Mouse (Mus musculus) ES-E14 (cell line): ENCODE results near the gene Pdzd3. TPM values are rescaled to one million over a fixed set of nuclear protein-coding genes. Genes with fewer than 3 reads are reported as not detected.

Source experiments
- DNase-seq: peaks from one replicate; pipeline ENCODE4 v3.0.0-alpha.2; 2013; ENCODE audit warnings: low read depth, low spot score
- H3K27ac ChIP-seq: 2 replicates; pipeline ENCODE4 v1.5.1; 2012; ENCODE audit warnings: low read depth, mild to moderate bottlenecking, low read length, moderate library complexity, mixed read lengths; ENCODE audit not compliant: poor library complexity, insufficient read depth, severe bottlenecking
- H3K36me3 ChIP-seq: 2 replicates; pipeline ENCODE4 v1.6.1; 2012; ENCODE audit warnings: mild to moderate bottlenecking, low read length, moderate library complexity, mixed read lengths; ENCODE audit not compliant: control insufficient read depth, poor library complexity, insufficient read depth, severe bottlenecking
- H3K4me1 ChIP-seq, 2 experiments: fragments of 150-350 bp in 1 of 2; sonication (generic) in 1 of 2; 2 replicates each; pipeline ENCODE4 v1.6.1; 2012; ENCODE audit warnings: low read length in 2 of 2, mild to moderate bottlenecking in 1 of 2, mixed read lengths in 1 of 2; ENCODE audit not compliant: control insufficient read depth in 2 of 2, insufficient read depth in 2 of 2, poor library complexity in 1 of 2
- H3K4me3 ChIP-seq, 2 experiments: fragments of 150-350 bp in 1 of 2; sonication (generic) in 1 of 2; 2 replicates each; pipeline ENCODE4 v1.5.1; 2012; ENCODE audit warnings: low read length in 2 of 2, low read depth in 1 of 2, mild to moderate bottlenecking in 1 of 2, mixed read lengths in 1 of 2; ENCODE audit not compliant: insufficient read depth in 1 of 2, poor library complexity in 1 of 2, severe bottlenecking in 1 of 2
- H3K9ac ChIP-seq: 2 replicates; pipeline ENCODE4 v1.6.1; 2012; ENCODE audit warnings: low read depth, mild to moderate bottlenecking, low read length, mixed read lengths; ENCODE audit not compliant: poor library complexity, insufficient read depth, severe bottlenecking
- H3K9me3 ChIP-seq: fragments of 150-350 bp; sonication (generic); 2 replicates; pipeline ENCODE4 v1.6.1; 2012; ENCODE audit warnings: low read depth, mild to moderate bottlenecking, low read length; ENCODE audit not compliant: control insufficient read depth, insufficient read depth
- CHD2 ChIP-seq: IDR thresholded peaks from 2 replicates; pipeline ENCODE4 v1.6.1; 2014; ENCODE audit warnings: mild to moderate bottlenecking, low read depth, low read length, inconsistent platforms
- HCFC1 ChIP-seq: IDR thresholded peaks from 2 replicates; pipeline ENCODE4 v1.6.1; 2012; ENCODE audit warnings: low read length, inconsistent platforms, borderline replicate concordance; ENCODE audit not compliant: insufficient read depth
- MAFK ChIP-seq: IDR thresholded peaks from 2 replicates; pipeline ENCODE4 v1.6.1; 2014; ENCODE audit warnings: mild to moderate bottlenecking, low read depth, low read length, inconsistent platforms; ENCODE audit not compliant: insufficient read depth
- ZC3H11A ChIP-seq: IDR thresholded peaks from 2 replicates; pipeline ENCODE4 v1.6.1; 2012; ENCODE audit warnings: low read depth, mild to moderate bottlenecking, inconsistent platforms, low read length, borderline replicate concordance
- ZNF384 ChIP-seq: IDR thresholded peaks from 2 replicates; pipeline ENCODE4 v1.6.1; 2012; ENCODE audit warnings: low read depth, low read length, inconsistent platforms
- in situ Hi-C, 2 experiments: fragments of 600-800 bp; cut with MboI; formaldehyde crosslinking; loops; one replicate each; pipeline ENCODE4 v1.15.1; 2025; ENCODE audit warnings: low sequenced_read_pairs in 2 of 2, inconsistent platforms in 1 of 2; ENCODE audit not compliant: unreplicated experiment in 2 of 2
- total RNA-seq: library from RNA; depleted of rRNA; stranded (reverse); fragments of 300-350 nt; gene quantifications from 2 replicates; pipeline ENCODE4 v1.2.3, GENCODE M21; 2012

The Pdzd3 gene
- total RNA-seq, 1 experiment = 1.1 TPM

DNA sequence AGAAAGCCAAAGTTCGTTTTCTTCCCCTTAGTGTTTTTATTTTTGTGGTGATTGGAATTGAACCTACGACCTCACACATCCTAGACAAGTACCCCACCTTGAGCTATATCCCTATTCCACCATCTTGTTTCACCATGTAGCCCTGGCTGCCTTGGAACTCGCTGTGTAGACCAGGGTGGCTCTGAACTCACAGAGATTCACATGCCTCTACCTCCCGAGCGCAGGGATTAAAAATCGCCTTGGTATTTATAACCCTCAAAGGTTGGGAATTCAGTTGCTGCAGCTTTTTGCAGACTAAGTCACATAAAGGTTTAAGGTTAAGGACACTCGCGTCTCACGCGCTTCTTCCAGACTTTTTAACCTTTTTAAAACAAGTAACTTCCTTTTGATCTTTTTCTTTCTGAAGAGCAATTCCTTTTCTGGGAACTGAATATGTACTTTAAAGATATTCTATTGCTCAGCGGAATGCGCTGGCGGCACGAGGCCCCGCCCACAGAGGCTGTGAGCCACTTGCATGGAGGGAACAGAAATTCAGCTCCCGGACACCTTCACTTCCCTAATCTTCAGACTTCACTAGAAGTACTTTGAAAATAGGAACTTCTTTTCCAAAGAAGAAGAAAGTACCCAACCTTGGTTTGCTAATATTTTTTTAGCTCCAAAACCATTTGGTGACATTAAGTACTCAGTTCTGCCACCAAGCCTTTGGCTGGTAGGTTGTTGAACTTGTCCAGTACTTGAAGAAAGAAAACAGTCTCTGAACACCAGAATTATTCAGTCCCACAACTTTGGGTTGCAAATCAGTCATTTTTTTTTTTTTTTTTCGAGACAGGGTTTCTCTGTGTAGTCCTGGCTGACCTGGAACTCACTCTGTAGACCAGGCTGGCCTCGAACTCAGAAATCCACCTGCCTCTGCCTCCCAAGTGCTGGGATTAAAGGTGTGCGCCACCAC lies 16.5 kb downstream of the Pdzd3 start:
- in situ Hi-C loops = no loop called here
- H3K36me3 ChIP-seq = no peaks in the 10 kb centered on the region
- DNase-seq = peak; percentile 40
- peak overlapping the region; percentile 29; the same call in 1 of the 2 replicates for H3K27ac ChIP-seq
- H3K4me3 ChIP-seq = peak overlapping the region; percentile 63 to 73
- no peaks in the 10 kb centered on the region for H3K9me3 ChIP-seq
- H3K4me1 ChIP-seq = peaks cover 2 to 4% of the 10 kb centered on the region in 2 experiments; a peak in 2 of 4 replicates
- peak overlapping the region; percentile 72 for H3K9ac ChIP-seq
- TF ChIP-seq ZNF384 (no peak), MAFK (0 out of 2 replicates have a peak, but pooled peaks have one; percentile 4)

DNA sequence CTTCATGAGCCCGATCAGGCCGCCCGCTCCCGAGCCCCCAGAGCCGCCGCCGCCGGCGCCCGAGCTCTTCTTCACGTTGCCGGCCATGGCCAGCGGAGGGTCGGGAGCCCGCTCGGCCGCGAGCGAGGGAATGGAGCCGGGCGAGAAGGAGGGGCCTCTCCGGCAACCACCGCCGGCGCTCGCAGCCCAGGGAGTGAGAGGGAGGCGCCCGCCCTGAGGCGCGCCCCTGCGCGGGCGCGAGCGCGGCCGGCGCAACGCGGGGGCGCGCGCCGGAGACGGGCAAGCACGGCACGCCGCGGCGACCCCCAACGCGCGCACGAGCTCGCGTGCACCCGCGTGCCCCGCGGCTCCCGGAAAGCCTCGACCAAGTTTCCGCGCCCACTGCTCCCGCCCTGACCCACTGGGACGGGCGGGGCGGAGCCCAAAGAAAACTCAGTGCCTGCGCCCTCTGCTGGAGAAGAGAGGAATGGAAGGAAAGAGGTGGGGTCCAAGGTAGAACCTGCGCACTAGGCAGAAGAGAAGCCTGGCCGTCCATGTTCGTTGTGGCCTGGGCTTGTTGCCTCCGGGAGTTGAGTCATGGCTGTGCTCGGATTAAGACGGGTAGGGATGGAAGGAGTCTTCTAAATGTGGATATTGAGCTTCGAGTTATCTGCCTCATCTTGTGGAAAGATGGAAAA lies 17.3 kb downstream of the Pdzd3 start, which contains the start of gene Cbl:
Gene Cbl, minus strand, starts transcription at position 248 of the 677 bp plus-strand sequence.
- Histone ChIP-seq H3K27ac (peak within 1 kb of the TSS; percentile 74), H3K4me1 (peaks cover 2 to 4% of the 10 kb centered on the region in 2 experiments; a peak in 2 of 4 replicates), H3K36me3 (no peaks in the 10 kb centered on the region), H3K4me3 (peak within 1 kb of the TSS; percentile 80 to 92), H3K9ac (peak within 1 kb of the TSS; percentile 92), H3K9me3 (no peaks in the 10 kb centered on the region)
- DNase-seq = peak; percentile 98
- TF ChIP-seq CHD2 (no peak), HCFC1 (peak; percentile 80; the same call in 1 of the 2 replicates), MAFK (0 out of 2 replicates have a peak, but pooled peaks have one; percentile 26)
- in situ Hi-C loops = no loop called here

DNA sequence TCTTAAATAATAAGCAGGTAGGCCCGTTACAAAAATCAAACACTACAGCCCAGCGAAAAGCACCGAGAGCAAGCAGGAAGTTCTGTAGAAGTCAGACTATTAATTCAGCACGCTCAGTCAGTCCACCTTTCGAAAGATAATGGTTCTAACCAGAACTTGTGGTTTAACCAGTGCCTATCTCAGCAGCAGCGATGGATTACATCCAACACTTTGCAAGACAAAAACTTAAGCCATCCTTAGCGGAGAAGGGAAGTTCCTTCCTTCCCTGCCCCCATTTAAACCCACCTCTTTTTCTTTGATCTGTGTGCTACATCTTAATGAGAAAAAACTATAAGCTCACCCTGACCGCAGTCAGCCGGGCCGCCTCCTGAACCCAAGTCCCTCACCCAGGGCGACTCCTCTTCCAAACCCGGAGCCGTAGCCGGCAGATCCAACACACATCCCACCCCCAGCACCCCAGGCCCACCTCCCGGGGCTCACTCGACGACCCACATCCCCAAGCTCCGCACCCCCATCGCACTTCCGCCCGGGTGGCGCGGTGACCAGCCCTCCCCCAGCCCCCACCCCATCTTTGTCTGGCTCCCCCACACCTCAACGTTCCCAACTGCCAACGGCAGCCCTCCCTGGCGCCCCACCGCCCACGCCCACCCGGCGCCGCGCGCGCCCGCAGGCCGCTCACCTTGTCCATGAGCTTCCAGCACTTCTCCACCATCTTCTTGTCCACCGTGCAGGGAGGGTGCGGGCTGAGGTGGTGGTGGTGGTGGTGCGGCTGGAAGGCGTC lies 18.1 kb downstream of the Pdzd3 start:
- DNase-seq = peak; percentile 25
- TF ChIP-seq HCFC1 (0 out of 2 replicates have a peak, but pooled peaks have one; percentile 32), CHD2 (no peak)

DNA sequence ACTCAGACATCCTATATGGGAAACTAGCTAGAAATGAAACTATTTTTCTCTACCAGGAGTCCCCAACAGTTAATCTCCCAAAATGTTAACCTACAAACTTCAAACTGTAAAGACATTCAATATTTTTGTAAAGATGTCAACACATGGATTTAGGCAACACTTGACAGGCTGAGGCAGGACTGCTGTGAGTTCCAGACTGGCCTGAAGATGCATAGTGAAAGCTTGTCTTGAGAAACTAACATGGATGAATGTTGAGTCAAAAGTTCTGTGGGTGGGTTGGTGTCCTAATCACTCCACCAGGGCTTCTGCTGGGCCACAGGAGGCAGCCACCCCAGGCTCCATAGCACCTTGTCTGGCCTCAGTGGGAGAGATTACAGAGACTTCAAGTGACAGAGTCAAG lies 19.7 kb downstream of the Pdzd3 start:
- TF ChIP-seq CHD2 (no peak), HCFC1 (no peak), ZNF384 (no peak), MAFK (no peak), ZC3H11A (no peak)
- H3K27ac ChIP-seq = no peak overlapping the region
- no peak overlapping the region for H3K9ac ChIP-seq
- H3K4me1 ChIP-seq = peaks cover 2 to 4% of the 10 kb centered on the region in 2 experiments; a peak in 2 of 4 replicates
- no peak overlapping the region for H3K4me3 ChIP-seq
- DNase-seq = no peak
- H3K36me3 ChIP-seq = peaks cover 2% of the 10 kb centered on the region; the same call in 1 of the 2 replicates
- no peaks in the 10 kb centered on the region for H3K9me3 ChIP-seq
- in situ Hi-C loops = no loop called here

More for the DNA sequence above, 18.1 kb downstream of the Pdzd3 start:
- peak overlapping the region; percentile 92 for H3K9ac ChIP-seq
- peak overlapping the region; percentile 80 to 92 for H3K4me3 ChIP-seq
- H3K27ac ChIP-seq = peak overlapping the region; percentile 74
- no peaks in the 10 kb centered on the region for H3K9me3 ChIP-seq
- in situ Hi-C loops = no loop called here
- H3K4me1 ChIP-seq = peaks cover 2 to 4% of the 10 kb centered on the region in 2 experiments; a peak in 2 of 4 replicates
- H3K36me3 ChIP-seq = peaks cover under 1% of the 10 kb centered on the region; the same call in 1 of the 2 replicates
